Mouse (Mus musculus) megakaryocyte-erythroid progenitor cell, adult 5-6 weeks (primary cell): Measurements from ENCODE around the gene Slc5a11. TPM values are rescaled to one million over a fixed set of nuclear protein-coding genes. Genes with fewer than 3 reads are reported as not detected.

Experiments used
- ATAC-seq: replicated peaks from 2 replicates; pipeline ENCODE4 v1.8.0; 2016; ENCODE audit warnings: mild to moderate bottlenecking, inconsistent platforms; ENCODE audit not compliant: severe bottlenecking, poor library complexity, low FRiP score, low TSS enrichment
- total RNA-seq, 2 experiments: library from RNA; stranded (forward) in 1 of 2; stranded (reverse) in 1 of 2; fragments of 200-1000, 215-1000 nt in 1 of 2; fragments of >200 nt in 1 of 2; fragmentation: Nextera tagmentation in 1 of 2; gene quantifications; 2 replicates each; pipeline ENCODE4 v1.2.3; 2014 to 2017

Slc5a11 gene
- total RNA-seq, 2 experiments from 2014 or later, result not detected

DNA sequence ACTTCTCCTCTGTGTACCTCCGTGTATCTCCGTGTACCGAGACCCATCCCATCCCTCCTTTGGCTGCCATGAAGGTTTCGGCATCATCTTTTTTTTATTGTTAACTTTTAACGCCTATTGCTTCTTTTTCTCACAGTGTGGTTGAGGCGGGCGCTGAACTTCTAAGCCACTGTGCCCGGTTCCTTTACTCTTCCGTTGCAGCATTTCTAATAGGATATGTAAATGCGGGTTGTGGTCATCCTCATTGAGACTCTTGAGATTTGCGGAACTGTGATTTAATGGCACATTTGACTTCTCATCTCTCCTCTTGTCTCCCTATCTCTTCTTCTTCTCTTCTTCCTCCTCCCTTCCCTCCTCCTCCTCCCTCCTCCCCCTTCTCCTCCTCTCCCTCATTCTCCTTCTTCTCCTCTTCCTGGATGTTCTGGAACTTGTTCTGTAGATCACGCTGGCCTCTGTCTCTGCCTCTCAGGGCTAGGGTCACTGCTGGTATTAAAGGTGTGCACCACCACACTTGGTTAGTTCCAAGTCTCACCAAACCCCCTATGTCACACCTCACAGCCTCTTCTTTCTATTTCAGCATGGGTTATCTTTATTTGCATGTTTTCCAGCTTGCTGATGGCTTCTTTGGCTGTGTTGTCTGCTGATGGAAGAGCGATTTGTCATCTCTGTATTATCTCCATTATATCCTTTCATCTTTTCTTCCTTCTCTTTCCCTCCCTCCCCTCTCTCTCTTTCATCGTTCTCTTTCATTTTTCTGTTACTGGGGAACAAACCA, 39.8 kb downstream of the Slc5a11 start:
- ATAC-seq, result no peak

DNA sequence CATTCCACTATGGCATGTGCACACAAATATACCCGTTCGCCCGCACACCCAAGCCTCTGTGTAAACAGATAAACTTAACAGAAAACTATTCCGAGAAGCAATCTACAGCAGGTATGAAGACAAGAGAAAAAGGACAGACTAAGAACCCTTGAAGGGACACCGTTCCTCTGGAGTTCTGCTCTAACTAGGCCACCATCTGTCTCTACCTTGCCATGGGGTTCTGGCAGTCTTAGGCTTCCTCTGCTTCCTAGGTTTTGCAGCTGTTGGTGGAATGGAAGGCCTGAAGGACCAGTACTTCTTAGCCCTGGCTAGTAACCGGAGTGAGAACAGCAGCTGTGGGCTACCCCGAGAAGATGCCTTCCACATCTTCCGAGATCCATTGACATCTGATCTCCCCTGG, 43.5 kb downstream of the Slc5a11 start:
- ATAC-seq, result no peak

DNA sequence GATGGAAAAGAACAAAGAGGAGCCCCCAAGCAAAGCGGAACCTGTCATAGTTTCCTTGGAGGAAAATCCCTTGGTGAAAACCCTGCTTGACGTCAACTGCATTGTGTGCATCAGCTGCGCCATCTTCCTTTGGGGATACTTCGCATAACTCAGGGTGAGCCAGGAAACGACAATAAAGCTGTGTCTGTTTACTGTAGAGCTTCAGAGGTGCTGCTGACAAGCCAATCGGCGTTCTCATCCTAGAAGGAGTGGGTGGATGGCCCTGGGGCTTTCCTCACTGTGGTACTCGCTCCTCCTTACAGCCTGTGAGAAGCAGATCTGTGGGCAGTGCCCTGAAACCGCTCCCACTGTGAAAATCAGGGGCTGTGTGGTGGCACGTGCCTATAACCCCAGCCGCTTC, 58.5 kb downstream of the Slc5a11 start:
- no peak for ATAC-seq

DNA sequence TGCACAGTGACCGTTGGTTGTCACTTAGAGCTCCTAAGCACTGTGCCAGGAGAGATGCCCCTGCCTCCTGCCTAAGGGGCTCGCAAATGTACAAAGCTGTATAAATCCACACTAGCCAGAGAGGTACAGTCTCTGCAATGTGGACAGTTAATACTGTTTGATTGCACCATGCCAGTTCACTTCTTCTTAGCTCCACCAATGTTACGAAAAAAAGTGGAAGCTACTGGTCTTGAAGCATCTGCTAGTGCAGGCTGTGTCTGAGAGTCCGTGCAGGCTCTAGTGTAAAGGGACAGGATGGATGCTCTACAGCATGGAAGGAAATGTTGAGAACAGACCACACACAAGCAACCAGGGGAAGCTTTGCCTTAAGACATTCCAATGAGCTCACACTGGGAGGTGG, 62.0 kb downstream of the Slc5a11 start:
- no peak for ATAC-seq

DNA sequence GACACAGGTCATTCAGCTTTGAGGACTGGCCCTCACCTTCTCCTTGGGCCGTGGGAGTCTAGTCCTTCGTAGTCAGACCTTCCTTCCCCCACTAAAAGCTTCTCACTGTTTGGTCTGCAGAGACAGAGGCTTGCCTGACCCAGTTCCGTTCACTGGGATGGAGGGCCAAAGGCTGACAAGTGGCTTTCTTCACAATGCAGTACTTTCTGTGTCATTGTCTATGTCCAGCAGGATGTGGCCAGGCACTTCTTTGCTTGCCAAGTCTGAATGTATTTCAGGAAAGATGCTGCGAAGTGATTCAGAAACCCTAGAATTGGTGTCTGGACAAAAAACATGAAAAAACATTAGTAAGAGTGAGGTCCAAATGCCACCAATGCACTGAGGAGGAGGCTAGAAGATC, 65.2 kb downstream of the Slc5a11 start:
- ATAC-seq, result no peak

DNA sequence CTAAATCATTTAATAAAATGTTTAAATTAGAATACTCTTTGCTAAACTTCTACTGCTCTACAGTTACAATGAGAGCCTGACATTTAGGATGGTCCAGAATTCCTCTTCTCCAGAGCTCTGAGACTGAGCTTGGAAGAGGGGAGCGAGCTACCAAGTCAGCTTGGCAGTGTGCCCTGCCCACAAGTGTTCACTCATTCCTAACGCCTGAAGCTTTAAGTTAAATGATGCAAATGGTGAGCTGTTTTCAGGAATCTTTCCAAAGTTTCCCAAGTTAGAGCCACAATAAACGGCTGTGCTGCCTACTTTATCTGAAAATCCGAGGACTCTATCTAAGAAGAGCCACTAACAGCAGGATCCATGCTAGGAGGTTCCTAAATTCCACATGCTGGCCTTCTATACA, 69.2 kb downstream of the Slc5a11 start:
- ATAC-seq, result no peak

DNA sequence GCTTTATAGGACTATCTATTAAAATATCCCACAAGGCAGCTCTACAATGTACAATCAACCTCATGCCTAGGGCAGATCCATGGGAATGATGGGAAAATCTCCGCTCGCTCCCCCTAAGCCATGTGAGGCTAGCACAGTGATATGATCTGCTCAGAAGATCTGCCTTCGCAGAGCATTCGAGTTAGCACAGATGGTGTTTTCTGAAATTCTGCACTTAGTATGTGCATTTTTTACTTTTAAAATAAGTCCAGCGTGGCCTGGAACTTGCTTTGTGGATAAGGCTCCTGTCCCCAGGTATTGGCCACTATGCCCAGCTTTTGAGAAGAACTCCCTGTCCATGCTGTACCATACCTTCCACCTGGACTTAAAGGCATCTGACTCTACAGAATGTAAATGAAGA, 71.3 kb downstream of the Slc5a11 start:
- ATAC-seq, result no peak

DNA sequence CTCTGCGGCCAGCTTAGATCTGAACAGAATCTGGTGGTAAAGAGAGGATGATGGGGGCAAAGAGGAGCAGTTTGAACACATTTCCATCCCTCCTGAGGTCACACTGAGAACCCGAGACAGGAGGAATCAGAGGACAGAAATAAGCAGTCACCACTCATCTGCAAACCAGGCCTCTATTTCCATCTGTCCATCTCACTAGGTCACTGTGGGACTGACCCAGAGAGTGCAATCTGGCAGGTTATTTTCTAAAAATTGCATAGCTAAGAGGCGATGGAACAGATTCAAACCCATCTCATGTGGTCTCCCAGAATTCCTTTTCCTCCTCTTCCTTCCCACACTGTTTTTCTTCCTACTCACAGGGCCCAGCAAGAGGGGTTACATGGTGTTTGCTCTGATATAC, 73.3 kb downstream of the Slc5a11 start:
- ATAC-seq, result no peak

DNA sequence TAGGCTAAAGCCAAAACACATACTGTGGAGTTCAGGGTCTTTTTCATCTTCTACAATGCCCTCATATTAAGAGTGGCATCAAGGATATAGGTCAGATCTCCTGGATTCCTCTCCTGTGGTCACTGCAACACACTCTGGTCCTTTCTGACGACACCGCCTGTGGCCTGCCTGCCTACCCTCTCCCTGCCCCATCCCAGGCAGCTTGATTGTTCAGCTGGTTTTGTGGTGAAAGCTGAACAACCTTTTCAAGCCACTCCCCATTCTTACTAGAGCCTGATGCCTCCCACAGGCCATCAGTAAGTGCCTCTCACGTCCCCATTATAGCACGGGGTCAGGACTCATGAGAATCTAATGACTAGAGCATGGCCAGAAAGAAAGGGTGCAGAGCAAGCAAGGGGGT, 74.6 kb downstream of the Slc5a11 start:
- ATAC-seq, result no peak

DNA sequence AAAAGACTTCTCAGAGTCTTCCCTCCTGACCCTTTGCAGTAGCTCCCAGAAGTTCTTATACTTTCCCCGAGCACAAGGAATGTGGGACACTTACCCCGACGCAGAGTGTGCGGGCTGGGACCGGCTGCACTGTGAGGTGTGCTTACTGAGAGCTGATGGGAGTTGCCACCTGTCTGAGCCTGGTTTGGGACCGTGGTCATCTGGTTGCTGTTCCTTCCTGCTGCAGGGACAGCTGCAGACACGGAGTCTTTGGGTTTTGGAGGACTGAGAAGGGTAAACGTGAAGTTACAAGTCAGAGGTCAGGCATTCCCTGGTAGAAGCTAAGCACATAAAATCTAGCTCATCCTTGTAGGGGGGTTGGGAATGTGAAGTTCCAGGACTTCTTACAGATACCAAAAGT, 77.4 kb downstream of the Slc5a11 start:
- no peak for ATAC-seq

DNA sequence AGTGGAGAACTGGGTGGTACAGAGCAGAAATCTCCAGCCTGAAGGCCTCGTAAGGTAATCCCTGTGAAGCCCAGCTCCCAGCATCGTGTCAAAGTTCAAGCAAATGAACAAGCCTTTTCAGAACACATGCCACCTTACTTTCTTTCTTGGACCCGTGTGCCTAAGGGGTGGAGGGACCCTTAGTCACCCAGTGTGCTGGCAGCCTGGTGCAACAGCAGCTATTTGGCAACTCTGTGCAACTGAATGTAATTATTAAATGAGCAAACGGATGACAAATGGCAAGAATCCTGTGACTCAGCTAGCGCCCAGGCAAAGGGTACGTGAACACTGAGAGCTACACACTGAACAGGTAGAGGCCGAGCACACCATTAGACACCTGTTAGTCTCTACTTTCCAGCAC, 79.3 kb downstream of the Slc5a11 start:
- ATAC-seq, result no peak

DNA sequence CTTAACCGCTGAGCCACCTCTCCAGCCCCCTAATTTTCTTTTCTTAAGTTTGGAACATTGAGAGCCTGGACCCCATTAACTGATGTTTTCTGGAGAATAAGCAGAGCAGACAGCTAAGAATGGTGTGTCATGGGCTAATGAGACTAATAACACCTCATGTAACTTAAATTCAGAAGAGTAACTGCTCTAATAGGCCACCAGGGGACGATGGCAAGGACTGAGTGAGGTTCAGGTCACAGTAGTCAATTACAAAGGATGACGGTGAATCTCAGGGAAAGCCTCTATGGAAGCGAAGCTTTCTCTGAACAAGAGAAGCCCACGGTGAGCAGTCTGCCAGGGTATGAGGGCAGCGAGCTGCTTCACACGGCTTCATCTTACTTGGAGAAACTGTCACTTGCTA, 80.8 kb downstream of the Slc5a11 start:
- 0 out of 2 replicates have a peak, but pooled peaks have one; percentile 42 for ATAC-seq

DNA sequence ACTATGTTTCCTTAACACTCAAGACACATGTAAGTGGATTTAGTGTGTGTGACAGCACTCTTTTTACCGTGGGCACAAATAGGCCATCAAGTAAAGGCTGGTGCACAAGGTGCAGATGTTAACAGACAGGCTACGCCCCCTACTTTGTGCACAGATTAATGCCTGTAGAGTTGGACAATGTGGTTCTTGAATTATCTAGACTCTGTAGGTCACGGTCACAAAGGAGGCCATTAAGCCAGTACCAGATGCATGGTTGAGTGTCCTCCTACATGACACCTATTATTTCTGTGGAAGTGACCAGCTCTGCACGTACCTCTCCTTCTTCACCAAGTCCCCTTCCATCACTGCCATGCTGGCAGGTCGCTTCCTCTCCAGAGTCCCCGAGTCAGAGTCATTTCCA, 81.5 kb downstream of the Slc5a11 start:
- ATAC-seq, result no peak

DNA sequence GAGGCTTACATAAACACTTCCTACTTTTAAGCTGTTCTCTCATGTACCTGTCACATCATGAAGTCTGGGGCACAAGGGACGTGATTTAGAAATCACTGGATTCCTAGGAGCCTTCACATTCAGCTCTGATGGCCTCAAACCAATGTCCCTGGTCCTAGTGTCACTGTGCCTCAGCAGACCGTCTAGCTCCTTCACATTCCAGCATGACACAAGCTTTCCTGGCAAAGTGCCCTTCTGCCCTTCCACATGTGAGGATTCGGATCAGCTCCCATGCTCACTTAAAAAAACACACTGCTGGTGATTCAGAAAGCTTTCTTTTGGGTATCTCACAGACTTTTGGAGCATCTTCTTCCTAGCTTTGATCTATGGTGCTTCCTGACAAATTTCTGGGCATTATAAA, 83.6 kb downstream of the Slc5a11 start:
- no peak for ATAC-seq

DNA sequence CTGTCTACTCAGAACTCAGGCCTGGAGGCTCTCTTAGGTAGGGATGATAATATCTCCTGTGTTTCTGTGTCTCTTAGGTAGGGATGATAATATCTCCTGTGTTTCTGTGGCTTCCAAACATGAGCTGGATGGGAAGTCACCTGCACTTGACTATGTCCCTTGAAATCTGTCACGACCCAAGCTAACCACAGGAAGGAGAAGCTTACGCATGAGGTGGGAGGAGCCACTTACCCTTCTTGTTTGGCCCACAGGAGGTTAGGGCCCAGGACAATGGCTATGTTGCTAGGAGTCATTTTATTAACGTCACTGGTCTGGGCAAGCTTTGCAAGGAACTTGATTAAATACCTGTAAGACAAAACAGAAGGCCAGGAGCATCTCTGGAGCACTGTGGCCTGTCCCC, 85.7 kb downstream of the Slc5a11 start:
- no peak for ATAC-seq

DNA sequence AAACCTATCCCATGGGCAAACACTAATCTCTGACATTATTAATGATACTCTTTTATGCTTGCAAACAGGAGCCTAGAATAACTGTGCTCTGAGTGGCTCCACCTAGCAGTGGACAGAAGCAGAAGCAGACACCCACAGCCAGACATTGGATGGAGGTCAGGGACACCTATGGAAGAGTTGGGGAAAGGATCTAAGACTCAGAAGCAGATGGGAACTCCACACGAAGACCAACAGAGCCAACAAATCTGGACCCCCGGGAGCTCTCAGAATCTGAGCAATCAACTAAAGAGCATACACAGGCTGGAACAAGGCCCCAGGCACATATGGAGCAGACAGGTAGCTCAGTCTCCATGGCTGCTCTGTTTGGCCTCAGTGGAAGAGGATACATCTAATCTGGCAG, 90.8 kb downstream of the Slc5a11 start:
- no peak for ATAC-seq

DNA sequence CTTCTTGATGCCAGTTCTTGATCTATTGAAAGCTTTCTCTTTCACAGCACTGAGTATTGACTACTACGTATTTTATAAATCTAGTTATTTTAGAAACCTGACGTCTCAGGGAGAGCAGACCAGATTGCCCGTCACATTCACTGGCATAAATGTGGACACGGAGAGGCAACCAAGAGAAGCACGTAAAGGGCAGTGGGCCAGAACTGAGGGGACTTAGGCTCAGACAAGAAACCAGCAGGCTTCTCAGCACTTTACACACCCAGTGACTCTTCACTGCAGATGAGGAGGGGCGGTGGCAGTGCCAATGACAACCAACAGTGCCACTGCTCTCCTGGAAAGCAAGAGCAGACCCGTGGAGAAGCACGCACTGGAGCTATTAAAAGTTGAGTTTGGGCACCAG, 92.7 kb downstream of the Slc5a11 start:
- no peak for ATAC-seq

DNA sequence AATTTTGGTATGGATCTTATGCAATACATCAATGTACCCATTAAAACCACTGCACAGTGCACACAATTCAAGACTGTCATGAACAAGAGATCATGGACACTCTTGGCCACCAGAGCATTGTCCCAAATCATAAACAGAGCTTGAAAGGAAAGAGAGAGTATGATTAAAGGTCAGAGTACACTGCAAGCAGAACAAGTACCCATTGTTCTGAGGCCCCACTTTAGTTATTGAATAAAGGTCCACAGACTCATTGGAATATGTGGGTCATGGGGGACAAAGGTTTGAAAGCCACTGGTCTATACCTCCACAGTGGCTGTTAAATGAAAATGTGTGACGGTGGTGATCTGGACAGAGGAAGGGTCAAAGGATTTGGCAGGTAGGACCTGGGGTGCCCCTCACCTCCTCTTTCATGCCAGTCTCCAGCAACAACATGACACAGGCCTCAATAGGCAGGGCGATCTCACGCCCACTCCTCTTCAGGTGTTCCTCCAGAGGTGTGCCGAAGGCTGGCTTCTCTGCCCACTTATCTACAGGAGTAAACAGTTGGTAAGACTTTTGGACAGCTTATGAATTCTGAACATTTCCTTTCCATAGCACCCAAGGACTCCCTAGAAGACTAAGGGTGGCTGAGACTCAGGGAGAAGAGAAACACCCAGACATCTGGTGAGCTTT, 93.4 kb downstream of the Slc5a11 start:
- ATAC-seq, result no peak

DNA sequence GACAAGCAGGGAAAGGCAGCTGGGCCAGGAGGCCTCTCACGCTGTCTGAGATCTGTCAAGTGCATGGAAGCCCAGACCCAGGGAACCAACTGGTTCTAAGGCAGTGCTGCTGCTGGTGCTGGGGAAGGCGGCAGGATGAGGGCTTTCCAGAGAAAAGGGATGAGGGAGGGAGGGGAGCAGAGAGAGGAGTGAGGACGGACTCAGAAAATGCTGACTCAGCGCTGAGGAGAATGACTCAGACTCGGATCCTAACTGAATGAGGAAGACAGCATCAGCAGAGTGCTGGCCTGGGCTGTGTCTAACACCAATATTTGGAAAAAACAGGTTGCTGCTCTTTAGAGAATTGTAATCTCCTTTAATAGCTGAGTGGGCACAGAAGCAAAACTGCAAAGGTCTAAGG, 97.3 kb downstream of the Slc5a11 start:
- no peak for ATAC-seq

DNA sequence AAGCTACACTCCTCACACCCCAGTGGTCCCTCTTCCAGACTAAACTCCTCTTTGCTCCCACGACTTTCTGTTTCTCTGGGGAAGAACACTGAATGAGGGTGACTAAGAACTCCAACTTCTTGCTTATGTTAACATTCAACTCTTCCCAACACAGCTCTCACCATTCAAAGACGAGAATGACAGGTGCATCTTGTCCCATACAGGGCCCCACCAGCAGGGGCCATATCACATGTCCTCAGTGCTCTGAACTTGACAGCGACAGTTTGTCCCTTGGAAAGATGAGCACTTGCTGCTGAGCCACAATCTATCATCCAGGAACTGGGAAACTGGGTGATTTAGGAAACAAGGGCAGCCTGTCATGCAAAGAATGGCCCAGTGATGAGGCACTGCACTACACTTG, 98.2 kb downstream of the Slc5a11 start:
- no peak for ATAC-seq

DNA sequence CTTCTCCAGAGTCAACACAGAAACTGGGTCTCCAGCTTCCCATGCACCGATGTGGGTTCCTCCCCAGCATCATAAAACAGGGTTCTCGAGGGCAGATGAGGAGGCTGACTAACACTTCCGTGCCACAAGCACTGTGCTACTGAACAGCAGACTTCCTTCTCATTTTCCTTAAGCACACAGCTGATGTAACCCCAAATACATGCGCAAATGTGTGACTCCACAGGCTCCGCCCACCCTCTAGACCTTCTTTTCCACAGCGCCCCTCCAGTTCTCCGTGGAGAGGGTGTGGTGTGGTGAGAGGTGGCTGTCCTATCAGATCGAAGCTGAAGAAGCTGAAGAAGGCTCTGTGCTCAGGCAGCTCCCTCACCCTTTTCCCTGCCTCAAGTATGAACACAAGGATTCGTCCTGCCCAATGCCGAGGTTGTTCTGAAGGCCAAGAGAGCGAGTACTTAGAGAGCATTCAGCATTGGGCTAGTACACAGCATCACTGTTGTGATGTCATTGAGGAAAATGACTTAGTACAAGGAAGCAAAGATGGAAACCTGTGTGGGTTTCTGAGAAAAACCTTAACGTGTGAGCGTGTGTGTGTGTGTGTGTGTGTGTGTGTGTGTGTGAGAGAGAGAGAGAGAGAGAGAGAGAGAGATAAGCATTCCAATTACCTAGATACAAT, 108.0 kb downstream of the Slc5a11 start:
- ATAC-seq, result peak; percentile 86
